Mouse (Mus musculus) embryonic stem cell, embryonic (primary cell): Measurements from ENCODE around the gene Eng.

Experiments
- CTCF ChIA-PET, 4 experiments: fragments of 300-600 bp in 2 of 4; fragments of 350-600 bp in 2 of 4; sonication (Branson Sonifier 250); formaldehyde crosslinking; loops; one replicate each; lab custom pipeline; 2022; ENCODE audit warnings: inconsistent platforms in 2 of 4; lab: Charles Lee
- POLR2A ChIA-PET, 4 experiments: fragments of 300-600 bp in 2 of 4; fragments of 350-600 bp in 2 of 4; sonication (Branson Sonifier 250); formaldehyde crosslinking; loops; one replicate each; lab custom pipeline; 2022; ENCODE audit warnings: antibody characterized with exemption in 4 of 4, inconsistent platforms in 1 of 4; lab: Charles Lee

The Eng gene

DNA sequence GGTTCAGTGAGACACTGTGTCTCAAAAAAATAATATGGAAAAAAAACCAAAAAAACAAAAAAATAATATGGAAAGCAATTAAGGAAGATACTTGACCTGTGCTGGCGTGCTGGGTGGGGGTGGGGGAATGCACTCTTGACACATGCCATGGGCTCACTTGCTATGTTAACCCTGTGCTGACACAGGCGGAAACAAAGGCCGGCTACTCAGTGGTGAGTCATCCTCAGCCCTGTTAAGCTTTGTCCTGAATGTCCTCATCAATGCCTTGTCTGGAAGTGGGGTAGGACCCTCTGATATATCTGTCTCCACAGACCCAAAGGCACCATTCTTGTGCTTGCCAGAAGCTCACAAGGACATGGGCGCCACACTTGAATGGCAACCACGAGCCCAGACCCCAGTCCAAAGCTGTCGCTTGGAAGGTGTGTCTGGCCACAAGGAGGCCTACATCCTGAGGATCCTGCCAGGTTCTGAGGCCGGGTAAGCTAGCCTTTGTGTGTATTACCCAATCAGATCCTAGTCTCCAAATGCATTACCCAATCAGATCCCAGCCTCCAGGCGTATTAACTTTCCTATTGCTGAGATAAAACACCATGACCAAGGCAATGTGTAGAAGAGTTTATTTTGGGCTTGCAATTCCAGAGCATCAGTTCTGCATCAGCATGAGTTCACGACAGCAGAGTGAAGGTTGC lies 25.7 kb downstream of the Eng start:
- POLR2A ChIA-PET = interaction anchor here in 2 of 4 experiments (0.8 to 3.7 kb wide), 22 partner anchors 10 to 291 kb away, joined by 3 to 21 read pairs (median 6); partner anchors contain the start of genes Eng (in 1 of the 2), Lrsam1 (in 1 of the 2) and Rpl12 (in 1 of the 2)
- CTCF ChIA-PET = interaction anchor here in 3 of 4 experiments (0.5 to 2.4 kb wide), 11 partner anchors 10 to 267 kb away, joined by 3 to 14 read pairs (median 4); partner anchors contain the start of gene St6galnac4 (in 1 of the 3)

DNA sequence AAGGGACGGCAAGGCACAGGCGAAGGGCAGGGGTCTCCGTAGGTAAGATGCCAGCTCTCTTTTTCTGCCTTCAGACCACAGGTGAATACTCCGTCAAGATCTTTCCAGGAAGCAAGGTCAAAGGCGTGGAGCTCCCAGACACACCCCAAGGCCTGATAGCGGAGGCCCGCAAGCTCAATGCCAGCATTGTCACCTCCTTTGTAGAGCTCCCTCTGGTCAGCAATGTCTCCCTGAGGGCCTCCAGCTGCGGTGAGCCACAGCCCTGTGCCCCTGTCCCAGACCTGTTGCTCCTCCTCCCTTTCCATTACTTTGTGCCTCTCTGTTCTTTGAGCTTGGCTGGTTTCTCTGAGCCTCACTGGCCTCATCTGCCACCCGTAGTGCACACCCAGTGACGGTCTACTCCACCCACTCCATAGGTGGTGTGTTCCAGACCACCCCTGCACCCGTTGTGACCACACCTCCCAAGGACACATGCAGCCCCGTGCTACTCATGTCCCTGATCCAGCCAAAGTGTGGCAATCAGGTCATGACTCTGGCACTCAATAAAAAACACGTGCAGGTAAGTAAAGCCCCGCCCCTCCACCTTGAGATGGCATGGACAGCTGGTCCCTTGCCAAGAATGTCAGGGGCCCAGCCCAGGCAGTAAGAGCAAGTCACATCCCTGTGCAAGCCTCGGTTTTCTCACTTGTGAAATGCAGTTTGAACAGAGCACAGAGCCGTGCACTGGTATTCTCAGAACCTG lies 27.0 kb downstream of the Eng start:
- CTCF ChIA-PET = interaction anchor here (0.6 to 2.4 kb wide), 18 partner anchors 9 to 350 kb away, joined by 3 to 14 read pairs (median 3); no protein-coding TSS in a partner anchor
- POLR2A ChIA-PET = interaction anchor here in 3 of 4 experiments (0.8 to 3.7 kb wide), 35 partner anchors 8 to 289 kb away, joined by 3 to 21 read pairs (median 5); partner anchors contain the start of genes Eng (in 1 of the 3), Fpgs (in 1 of the 3), Lrsam1 (in 1 of the 3) and Rpl12 (in 1 of the 3)

DNA sequence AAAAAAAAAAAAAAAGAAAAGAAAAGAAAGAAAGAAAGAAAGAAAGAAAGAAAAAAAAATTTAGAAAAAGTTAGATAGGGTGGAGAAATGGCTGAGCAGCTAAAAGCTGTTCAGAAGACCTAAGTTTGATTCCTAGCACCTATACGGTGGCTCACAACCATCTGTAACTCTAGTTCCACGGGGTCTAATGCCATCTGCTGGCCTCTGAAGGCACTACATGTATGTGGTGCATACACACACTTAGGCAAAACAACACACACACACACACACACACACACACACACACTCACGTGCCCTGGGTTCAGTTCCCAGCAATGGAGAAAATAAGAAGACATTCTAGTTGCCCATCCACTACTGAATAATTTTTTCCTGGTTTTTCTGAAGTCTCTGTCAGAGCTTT lies 30.4 kb downstream of the Eng start:
- POLR2A ChIA-PET = interaction anchor here in 3 of 4 experiments (0.6 to 2.1 kb wide), 16 partner anchors 9 to 792 kb away, joined by 3 to 8 read pairs (median 4); partner anchors contain the start of genes Eng (in 1 of the 3) and Zbtb43 (in 1 of the 3)

DNA sequence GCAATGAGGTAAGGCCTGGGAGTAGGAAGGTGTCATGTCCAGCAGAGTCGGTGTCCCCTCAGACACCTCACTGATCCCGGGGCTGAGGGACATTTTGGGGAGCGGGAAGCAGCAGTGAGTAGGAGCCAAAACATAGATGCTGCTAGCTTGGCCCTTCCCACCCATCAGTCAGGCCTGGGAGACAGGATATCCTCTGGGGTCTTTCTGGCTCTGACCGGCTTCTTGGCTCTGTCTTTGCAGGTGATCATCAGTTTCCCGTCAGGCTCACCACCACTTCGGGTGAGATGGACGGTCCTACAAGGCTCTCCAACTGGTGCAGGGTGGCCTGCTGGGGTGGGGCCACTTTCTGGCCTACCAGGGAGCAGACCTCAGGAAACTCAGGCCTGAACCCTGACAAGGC lies 31.3 kb downstream of the Eng start:
- POLR2A ChIA-PET = interaction anchor here in 2 of 4 experiments (0.7 to 2.1 kb wide), 12 partner anchors 10 to 791 kb away, joined by 3 to 8 read pairs (median 4); partner anchors contain the start of gene Zbtb43 (in 1 of the 2)
- CTCF ChIA-PET = interaction anchor here (0.7 to 4.4 kb wide), 12 partner anchors 10 to 50 kb away, joined by 3 to 24 read pairs (median 5); no protein-coding TSS in a partner anchor

More for the DNA sequence above, 30.4 kb downstream of the Eng start:
- CTCF ChIA-PET = interaction anchor here (0.6 to 1.5 kb wide), 19 partner anchors 8 to 486 kb away, joined by 3 to 10 read pairs (median 4); no protein-coding TSS in a partner anchor

DNA sequence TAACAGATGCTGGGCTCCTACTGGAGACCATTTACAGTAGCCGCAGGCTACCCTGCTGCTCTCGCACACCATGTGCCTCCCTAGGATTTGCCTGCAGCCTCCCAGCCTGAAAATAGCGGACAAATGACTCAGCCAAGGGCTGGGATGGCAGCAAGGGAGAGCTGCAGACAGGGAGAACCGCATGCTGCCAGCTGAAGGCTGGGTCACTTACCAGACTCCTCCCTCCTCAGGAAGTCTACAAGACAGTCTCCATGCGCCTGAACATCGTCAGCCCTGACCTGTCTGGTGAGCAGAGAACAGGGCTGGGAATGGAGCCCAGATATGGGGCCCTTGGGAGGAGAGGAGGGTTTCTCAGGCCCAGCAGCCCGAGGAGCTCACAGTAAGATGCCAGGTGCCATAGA lies 33.7 kb downstream of the Eng start:
- POLR2A ChIA-PET = interaction anchor here in 3 of 4 experiments (0.6 to 6.7 kb wide), 13 partner anchors 9 to 390 kb away, joined by 3 to 37 read pairs (median 5); partner anchors contain the start of gene Eng (in 1 of the 3)

DNA sequence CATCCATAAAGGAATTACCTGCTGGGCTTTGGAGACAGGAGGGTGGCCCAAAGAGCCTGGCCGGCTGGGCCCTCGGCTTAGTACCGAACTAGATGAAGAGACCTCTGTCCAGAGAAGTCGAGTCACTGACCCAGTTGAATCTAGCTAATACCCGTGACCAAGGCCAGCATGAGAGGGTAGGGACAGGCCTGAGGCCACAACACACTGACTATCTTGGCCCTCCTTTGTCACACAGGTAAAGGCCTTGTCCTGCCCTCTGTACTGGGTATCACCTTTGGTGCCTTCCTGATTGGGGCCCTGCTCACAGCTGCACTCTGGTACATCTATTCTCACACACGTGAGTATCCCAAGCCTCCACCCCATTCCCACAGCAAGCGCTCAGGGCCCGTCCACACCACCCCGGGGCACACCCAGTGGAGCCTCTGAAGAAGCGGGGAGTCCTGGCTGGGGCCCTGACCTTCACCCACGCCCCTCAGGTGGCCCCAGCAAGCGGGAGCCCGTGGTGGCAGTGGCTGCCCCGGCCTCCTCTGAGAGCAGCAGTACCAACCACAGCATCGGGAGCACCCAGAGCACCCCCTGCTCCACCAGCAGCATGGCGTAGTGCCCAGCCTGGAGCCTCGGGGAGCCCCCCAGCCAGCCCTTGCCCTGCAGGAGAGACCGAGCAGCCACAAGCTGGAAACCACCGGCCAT lies 34.7 kb downstream of the Eng start:
- POLR2A ChIA-PET = interaction anchor here (0.5 to 6.7 kb wide), 32 partner anchors 8 to 76 kb away, joined by 3 to 37 read pairs (median 5); partner anchors contain the start of genes Cdk9 (in 1 of the 4), Eng (in 1 of the 4), Fpgs (in 1 of the 4) and Tor2a (in 1 of the 4)

More for the DNA sequence above, 33.7 kb downstream of the Eng start:
- CTCF ChIA-PET = interaction anchor here in 3 of 4 experiments (0.6 to 4.4 kb wide), 9 partner anchors 9 to 178 kb away, joined by 3 to 24 read pairs (median 4); partner anchors contain the start of gene Tor2a (in 1 of the 3)

DNA sequence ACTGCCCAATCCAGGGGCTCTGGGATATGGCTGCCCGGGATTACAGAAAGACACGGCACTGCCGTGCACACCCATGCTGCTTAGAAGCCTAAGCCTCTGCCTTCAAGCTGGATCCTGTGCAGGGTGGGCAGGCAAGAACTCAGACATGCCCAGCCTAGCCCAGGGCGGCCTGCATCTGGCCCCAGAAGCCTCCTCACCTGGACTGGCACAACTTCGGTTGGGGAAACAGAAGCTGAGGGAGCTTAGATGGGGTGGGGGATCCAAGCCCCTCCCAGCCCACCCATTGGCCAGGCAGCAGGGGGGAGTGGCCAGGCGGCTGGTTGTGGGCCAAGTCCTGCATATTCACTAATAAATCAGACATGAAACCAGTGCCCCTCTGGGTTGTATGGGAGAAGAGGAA lies 35.4 kb downstream of the Eng start:
- ChIA-PET POLR2A (interaction anchor here (0.5 to 6.7 kb wide), 40 partner anchors 8 to 369 kb away, joined by 3 to 37 read pairs (median 5); partner anchors contain the start of genes Cdk9 (in 2 of the 4), Eng (in 1 of the 4), Fpgs (in 1 of the 4) and Lrsam1 (in 1 of the 4)), CTCF (interaction anchor here in 2 of 4 experiments (0.7 to 4.4 kb wide), 12 partner anchors 7 to 177 kb away, joined by 3 to 24 read pairs (median 4); partner anchors contain the start of genes 9430097D07Rik (in 1 of the 2) and Pip5kl1 (in 1 of the 2))

More for the DNA sequence above, 34.7 kb downstream of the Eng start:
- CTCF ChIA-PET = interaction anchor here (0.6 to 4.4 kb wide), 13 partner anchors 8 to 178 kb away, joined by 3 to 24 read pairs (median 4); no protein-coding TSS in a partner anchor

DNA sequence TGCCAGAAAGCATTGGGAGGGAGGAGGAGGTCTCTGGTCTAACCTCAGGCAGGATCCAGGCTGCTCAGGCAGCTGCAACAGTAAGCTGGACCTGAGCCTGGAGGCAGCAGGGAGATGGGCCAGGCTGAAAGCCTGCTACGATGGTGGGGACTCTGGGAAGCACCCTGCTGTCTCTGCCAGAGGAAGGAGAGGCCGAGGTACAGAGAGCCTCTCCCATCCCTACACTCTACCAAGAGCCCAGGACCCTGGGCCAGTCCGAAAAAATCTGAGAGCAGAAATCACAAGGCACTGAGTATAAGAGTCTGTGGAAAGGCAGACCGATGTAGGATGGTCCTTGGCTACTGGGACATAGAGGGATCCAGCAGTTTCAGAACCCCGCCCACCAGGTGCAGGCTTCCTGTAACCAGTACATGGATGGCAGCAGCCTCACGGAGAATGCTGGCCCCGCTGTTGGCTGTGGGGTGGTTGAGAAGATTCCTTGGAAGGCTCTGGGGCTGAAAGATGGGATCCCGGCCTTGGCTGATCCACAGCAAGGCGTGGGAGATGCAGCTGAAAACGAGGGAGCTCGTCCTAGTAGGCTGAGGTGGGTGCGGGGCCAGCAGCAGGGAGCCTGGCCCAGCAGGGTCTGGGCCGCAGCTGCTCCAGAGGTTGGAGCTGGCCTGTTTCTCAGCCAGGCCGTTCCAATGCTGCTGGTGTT lies 36.5 kb downstream of the Eng start:
- POLR2A ChIA-PET = interaction anchor here in 2 of 4 experiments (0.9 to 6.7 kb wide), 18 partner anchors 10 to 370 kb away, joined by 3 to 37 read pairs (median 5); partner anchors contain the start of genes Lrsam1 (in 1 of the 2), Rpl12 (in 1 of the 2) and Tor2a (in 1 of the 2)

DNA sequence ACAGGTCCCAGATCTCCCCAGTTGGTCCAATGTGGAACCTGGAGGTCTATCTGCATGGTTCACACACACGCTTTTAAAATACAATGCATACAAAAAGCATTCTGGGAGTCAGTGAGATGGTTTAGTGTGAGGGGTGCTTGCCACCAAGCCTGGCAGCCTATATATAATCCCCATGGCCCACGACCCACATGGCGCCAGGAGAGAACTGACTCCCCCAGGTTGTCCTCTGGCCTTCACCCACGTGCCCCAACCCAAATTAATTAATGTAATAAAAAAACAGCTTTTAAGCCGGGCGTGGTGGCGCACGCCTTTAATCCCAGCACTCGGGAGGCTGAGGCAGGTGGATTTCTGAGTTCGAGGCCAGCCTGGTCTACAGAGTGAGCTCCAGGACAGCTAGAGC lies 37.3 kb downstream of the Eng start:
- CTCF ChIA-PET = interaction anchor here in 1 of 4 experiments (1.3 kb wide), 1 partner anchor 101 kb away, joined by 4 read pairs; no protein-coding TSS in a partner anchor

More for the DNA sequence above, 36.5 kb downstream of the Eng start:
- CTCF ChIA-PET = interaction anchor here in 3 of 4 experiments (0.6 to 1.5 kb wide), 7 partner anchors 11 to 175 kb away, joined by 3 to 7 read pairs (median 4); partner anchors contain the start of genes 9430097D07Rik (in 1 of the 3) and Pip5kl1 (in 1 of the 3)

DNA sequence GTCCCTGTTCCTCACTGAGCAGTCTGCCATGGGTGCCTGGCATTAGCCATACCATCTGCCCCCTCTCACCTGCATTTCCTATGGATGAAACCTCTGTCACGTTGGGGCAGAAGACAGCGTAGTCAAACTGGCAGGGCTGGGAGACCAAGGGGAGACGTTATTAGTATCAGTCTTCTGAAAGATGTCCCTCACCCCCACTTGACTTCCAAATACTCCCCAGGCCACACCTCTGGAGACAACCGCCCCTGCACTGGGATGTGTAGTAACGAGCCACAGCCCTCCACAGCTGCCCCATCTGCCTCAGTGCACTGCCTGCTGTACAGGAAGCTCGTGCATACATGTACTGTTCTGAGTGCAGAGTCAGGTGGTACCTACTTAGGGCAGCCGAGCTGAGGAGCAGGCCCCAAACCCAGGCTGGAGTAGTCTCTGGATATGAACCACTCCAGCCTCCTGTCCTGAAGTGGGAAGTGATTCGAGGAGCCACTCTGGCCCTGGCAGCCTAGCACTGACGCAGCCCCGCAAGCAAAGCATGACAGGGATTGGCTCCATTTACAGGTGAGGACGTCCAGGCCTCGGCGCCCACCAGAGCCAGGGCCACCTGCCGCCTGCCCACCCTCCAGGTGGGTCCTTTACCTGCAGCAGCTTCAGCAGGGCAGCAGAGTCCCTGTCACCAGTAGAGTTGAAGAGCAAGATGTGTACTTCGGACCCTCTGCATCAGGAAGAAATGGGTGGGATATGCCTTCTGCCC lies 38.5 kb downstream of the Eng start:
- ChIA-PET POLR2A (interaction anchor here (0.8 to 6.7 kb wide), 12 partner anchors 8 to 101 kb away, joined by 3 to 37 read pairs (median 4); partner anchors contain the start of gene Eng (in 2 of the 4)), CTCF (interaction anchor here in 1 of 4 experiments (1.4 kb wide), 1 partner anchor 243 kb away, joined by 3 read pairs; no protein-coding TSS in a partner anchor)

More for the DNA sequence above, 37.3 kb downstream of the Eng start:
- POLR2A ChIA-PET = interaction anchor here in 2 of 4 experiments (0.6 to 6.7 kb wide), 14 partner anchors 9 to 100 kb away, joined by 3 to 37 read pairs (median 4); partner anchors contain the start of gene Eng (in 1 of the 2)

DNA sequence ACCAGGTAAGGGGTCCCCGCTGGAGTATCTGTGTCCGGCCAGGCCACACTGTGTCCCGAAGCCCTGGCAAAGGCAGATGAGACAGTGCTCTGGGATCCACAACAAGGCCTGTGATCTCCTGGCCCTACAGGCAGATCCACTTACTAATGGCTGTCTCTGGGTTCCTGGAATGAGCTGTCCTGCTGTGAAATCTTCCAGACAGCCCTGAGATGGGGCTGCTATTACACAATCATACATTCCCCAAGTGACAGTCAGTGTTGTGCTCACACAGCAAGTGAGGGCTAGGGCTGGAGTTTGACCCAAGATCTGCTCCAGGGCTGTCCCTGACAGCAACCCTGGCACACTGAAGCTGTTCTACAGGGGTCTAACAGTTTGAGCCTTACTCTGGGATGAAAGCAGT lies 39.4 kb downstream of the Eng start:
- ChIA-PET CTCF (interaction anchor here in 2 of 4 experiments (0.9 to 1.5 kb wide), 5 partner anchors 60 to 243 kb away, joined by 3 to 5 read pairs (median 3); no protein-coding TSS in a partner anchor), POLR2A (interaction anchor here (0.5 to 6.7 kb wide), 16 partner anchors 7 to 246 kb away, joined by 3 to 37 read pairs (median 4); partner anchors contain the start of genes Eng (in 1 of the 4) and Fpgs (in 1 of the 4))

DNA sequence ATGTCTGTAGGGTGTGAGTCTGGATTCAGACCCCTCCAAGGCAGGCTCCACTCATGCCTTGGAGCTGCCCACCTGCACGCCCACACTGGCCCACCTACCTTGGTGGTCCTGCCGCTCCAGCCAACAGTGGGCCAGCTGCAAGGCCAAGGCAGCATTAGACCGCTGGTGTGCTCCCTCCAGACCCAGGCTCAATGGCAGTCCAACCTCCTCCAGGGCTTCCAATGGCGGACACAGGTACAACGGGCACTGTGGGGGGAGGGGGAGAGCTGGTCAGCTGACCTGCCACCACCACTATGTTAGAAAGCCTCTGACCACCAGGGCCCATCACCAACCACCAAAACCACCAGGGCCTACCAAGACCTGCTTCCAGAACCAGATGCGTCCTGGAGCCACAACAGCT lies 40.2 kb downstream of the Eng start:
- ChIA-PET CTCF (interaction anchor here in 2 of 4 experiments (0.7 to 1.5 kb wide), 6 partner anchors 71 to 282 kb away, joined by 3 to 5 read pairs (median 3); partner anchors contain the start of gene 9430097D07Rik (in 1 of the 2)), POLR2A (interaction anchor here in 3 of 4 experiments (1.0 to 3.2 kb wide), 11 partner anchors 13 to 246 kb away, joined by 3 to 13 read pairs (median 4); partner anchors contain the start of genes Eng (in 1 of the 3) and Fpgs (in 1 of the 3))

DNA sequence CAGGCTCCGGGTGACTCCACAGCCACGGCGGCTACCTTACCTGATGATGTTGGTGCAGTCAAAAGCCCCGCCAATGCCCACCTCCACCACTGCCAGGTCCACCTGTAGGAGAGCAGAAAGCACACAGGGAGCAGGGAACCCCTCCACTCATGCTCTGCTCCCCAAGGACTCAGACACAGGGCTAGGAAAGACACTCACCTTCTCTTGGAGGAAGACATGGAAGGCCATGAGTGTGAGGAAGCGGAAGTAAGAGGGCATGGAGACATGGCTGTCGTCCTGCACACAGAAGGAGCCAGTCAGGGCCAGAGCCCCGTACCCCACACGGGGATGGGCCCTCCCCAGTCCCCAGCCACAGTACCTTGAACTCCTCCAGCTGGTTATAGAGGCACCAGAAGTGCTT lies 41.2 kb downstream of the Eng start:
- POLR2A ChIA-PET = interaction anchor here in 3 of 4 experiments (0.5 to 3.2 kb wide), 19 partner anchors 9 to 1599 kb away, joined by 3 to 13 read pairs (median 4); partner anchors contain the start of genes Eng (in 2 of the 3) and Fpgs (in 2 of the 3)
- CTCF ChIA-PET = interaction anchor here (0.7 to 3.0 kb wide), 10 partner anchors 12 to 283 kb away, joined by 3 to 46 read pairs (median 4); partner anchors contain the start of gene Pip5kl1 (in 1 of the 4)

DNA sequence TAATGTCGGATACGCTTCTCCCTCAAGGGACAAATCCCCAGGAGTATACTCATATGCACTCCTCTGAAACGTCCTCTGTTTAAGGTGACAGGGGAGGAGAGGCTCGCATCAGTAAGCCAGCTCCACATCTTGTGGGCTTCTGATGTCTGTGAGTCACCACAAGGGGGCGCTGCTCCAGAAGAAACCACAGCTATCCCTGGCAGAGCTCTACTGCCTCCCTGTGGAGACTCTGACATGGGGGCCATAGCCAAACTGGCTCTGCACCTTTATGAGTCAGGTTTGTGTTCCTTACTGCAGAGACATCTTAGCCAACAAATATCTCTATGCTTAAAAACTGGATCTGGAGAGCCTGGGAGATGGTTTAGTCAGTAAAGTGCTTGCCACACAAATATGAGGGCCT lies 43.0 kb downstream of the Eng start:
- CTCF ChIA-PET = interaction anchor here (0.5 to 3.2 kb wide), 167 partner anchors 9 to 1992 kb away, joined by 3 to 51 read pairs (median 4); partner anchors contain the start of genes Eng (in 3 of the 4), Pip5kl1 (in 3 of the 4), 9430097D07Rik (in 2 of the 4) and Cdk9 (in 2 of the 4)
- POLR2A ChIA-PET = interaction anchor here in 3 of 4 experiments (0.5 to 3.2 kb wide), 57 partner anchors 9 to 285 kb away, joined by 3 to 14 read pairs (median 4); partner anchors contain the start of genes Fpgs (in 3 of the 3), Eng (in 2 of the 3), Pip5kl1 (in 2 of the 3) and St6galnac4 (in 2 of the 3)
